Mouse (Mus musculus): Measurements from ENCODE around the gene Dohh.

Gene Dohh

DNA sequence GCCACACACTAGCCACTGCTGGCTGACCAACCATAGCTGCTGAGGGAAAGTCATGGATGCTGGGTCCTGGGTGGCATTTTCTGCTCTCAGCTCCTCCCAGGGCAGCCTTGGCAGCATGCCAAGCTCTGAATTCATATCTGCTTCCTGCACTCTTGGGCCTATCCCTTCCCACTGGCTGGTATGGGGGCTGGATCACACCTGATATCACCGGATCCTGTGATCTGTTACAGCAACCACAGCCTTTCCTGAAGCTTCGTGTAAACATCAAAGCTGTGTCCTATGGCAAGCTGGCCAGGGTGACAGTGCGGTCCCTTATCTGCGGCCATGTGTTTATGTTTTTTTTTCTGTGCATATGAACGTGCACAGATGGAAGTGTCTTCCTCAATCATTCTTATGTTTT, 2.2 kb upstream of the Dohh start:
- no peak for DNase-seq (ENCODE audit: extremely low read depth, low read depth, low spot score)

- DNase-seq (ENCODE audit: extremely low read depth, low read depth, low spot score), result no peak
These were observed 366 bp downstream of the Dohh start for GRCm38 (mm10) chr10:81384605-81384982.

DNA sequence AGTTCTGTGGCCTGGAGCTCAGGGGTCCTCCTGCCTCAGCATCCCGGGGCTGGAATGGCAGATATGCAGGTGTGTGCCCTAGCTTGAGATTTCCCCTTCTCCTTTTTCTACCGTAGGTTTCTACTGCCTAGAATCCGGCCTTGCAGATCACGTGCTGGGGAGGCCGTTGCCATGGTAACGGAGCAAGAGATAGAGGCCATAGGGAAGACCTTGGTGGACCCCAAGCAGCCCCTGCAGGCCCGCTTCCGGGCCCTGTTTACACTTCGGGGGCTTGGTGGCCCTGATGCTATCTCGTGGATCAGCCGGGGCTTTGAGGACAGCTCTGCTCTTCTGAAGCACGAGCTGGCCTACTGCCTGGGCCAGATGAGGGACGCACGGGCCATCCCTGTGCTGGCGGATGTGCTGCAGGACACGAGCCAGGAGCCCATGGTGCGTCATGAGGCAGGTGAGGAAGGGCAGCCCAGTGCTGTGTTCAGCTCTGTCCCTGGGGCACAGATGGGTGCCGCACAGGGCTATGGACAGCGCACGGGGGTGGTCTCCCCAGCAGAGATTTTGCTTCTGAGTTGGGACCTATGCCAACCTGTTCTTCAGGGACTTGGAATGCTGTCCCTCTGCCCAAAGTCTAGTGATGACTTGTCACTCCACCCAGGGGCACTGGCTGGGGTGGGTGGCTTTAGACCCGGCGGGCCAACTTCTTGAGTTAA, 1.5 kb downstream of the Dohh start:
- DNase-seq (ENCODE audit: extremely low read depth, low read depth, low spot score), result no peak

DNA sequence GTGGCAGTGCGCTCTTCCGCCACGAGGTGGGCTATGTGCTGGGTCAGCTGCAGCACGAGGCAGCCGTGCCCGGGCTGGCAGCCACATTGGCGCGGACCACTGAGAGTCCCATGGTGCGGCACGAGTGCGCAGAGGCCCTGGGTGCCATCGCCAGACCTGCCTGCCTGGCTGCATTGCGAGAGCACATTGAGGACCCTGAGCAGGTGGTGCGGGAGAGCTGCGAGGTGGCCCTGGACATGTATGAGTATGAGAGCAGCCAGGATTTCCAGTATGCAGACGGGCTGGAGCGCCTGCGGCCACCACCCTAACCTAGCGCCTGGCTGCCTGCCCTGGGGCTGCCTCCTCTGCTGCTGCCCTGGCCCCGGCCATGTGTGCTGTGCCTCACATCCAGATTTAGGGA, 3.5 kb downstream of the Dohh start:
- DNase-seq (ENCODE audit: extremely low read depth, low read depth, low spot score), result no peak

DNA sequence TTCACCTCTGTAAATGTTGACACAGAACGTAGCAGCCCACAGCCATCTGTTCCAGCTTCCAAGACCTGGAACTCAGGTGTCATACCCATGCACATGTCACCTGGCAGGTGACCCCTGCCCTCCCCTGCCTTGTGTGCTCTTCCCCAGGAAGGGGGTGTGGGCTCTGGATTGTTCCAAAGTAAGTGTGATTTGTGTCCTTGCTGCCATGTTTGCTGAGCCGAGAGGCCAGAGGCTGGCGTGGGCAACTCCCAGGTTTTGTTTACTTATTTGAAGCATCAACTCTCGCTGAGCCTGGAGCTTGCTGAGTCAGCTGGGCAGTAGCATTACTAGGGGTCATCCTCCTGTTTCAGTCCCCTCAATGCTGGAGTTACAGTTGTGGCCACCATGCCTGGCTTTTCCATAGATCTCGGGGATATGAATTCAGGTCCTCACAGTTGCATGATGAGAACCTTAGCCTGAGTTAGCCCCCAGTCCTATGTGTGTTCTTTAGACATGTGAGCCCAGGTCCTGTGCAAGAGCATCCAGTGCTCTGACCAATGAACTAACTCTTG, 4.4 kb downstream of the Dohh start, which contains the start of gene Gm48552:
TSS of gene Gm48552 (plus strand) at position 501 of the 551 bp plus-strand sequence.
- DNase-seq (ENCODE audit: extremely low read depth, low read depth, low spot score), result no peak

GRCm38 (mm10) chr10:81389373-81389772, 5.1 kb downstream of the Dohh start:
- no peak for DNase-seq (ENCODE audit: extremely low read depth, low read depth, low spot score)

- DNase-seq (ENCODE audit: extremely low read depth, low read depth, low spot score), result no peak
These were observed 5.8 kb downstream of the Dohh start for GRCm38 (mm10) chr10:81389801-81390677.

DNA sequence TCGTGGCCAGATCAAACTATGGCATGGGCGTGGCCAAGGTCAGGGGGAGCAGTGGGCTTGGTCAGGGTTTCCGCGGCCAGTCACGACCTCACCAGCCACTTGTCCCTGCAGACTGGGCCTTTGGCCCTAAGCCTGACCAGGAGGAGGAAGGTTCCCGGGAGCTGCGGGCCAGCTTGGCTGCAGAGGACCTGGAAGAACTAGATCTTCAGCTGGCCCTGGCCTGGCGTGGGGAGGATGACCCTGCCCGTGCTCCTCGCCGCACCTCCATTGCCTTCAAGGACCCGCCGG, 6.4 kb downstream of the Dohh start:
- DNase-seq (ENCODE audit: extremely low read depth, low read depth, low spot score), result no peak

DNA sequence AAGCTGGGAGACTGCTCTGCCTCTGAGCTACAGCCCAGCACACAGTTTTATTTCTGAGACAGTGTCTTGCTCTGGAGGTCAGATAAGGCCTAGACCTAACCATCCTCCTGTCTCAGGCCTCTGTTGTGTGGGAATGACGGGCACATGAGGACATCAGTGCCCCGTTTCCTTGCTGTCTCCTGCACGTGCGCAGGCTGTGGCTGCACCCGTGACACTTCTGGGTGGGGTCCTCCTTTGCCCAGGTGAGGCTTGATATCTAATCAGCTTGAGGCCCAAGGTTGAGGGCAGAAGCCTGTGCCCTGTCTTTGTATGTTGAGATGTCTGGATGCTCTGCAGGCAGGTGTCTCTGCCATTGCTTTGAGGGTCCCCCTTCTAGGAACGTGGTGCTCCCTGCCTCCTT, 8.0 kb downstream of the Dohh start:
- DNase-seq (ENCODE audit: extremely low read depth, low read depth, low spot score), result no peak

DNA sequence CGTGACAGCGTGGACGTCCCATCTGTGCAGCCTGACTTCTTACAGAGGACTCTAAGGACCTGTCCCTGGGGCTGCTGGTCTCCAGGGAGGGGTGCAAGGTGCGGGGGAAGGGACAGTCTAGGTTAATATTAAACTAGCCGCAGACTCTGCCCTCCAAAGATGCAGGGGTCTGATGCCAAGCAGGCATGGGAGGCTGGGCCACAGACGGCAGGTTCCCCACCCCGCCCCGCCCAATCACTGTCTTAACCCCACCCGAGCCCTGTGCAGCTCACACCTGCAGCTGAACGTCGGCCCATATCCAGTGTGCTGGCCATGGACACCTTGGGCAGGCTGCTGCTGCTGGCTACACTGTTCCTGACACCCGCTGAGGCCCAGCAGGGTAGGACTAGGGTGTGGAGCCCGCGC, 8.6 kb downstream of the Dohh start, which contains the start of gene Smim24:
TSS of gene Smim24 (plus strand) at position 271 of the 405 bp plus-strand sequence.
- DNase-seq (ENCODE audit: extremely low read depth, low read depth, low spot score), result no peak

- no peak for DNase-seq (ENCODE audit: extremely low read depth, low read depth, low spot score)
These were observed 9.3 kb downstream of the Dohh start for GRCm38 (mm10) chr10:81393456-81394063.

DNA sequence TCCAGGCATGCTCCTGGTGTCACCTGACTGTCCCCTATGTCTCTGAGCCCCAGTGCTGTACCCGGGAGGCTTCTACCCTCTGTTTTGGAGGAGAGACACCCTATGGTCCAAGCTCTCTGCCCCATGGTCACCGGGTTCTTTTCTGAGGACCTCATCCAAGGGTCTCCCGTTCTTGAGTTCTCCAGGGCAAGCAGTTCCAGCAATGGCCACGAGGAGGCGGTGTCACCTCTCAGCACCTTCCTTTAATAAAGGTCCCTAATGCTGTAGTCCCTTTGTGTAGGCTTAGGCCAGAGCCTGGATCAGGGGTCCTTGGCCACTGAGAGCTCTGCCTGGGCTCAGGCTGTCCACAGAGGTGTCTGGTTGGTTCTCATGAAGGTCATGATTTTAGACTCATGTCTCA, 10.9 kb downstream of the Dohh start:
- DNase-seq (ENCODE audit: extremely low read depth, low read depth, low spot score), result no peak

DNA sequence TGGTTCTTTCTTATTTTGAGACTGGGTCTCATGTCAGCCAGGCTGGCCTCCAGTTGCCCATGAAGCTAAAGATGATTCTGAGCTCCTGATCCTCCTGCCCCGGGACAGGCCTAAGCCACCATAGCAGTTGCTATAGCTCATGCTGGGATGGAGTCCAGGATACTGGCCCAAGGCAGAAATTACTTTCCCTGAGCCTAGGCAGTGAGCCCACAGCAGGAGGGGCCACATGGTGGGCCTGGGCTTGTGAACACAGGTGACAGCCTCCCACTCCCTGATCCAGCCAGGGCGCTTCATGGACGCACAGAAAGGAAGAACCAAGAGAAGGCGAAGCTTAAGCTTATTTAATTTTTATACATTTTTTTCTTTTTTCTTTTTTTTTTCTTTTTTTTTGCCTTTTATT, 11.6 kb downstream of the Dohh start:
- DNase-seq (ENCODE audit: extremely low read depth, low read depth, low spot score), result no peak

GRCm38 (mm10) chr10:81396749-81397148, 12.5 kb downstream of the Dohh start:
- DNase-seq (ENCODE audit: extremely low read depth, low read depth, low spot score), result no peak

DNA sequence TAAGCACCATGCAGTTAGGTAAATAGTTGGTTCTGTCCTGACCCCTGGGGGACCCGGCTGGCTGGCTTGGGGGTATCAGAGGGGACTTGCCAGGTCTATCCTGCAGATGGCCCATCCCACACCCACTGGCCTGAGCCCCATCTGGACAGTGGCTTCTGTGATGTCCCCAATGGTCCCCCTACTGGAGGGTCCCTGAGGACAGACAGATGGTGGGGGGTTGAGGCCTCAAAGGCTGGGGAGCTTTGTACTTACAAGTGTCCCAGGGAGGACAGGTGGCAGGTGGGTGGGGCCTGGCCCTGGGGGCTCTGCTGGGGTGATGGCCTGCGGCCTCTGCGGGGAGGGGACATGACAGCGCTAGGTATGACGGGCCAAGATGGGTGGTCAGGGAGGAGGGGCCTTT, 15.1 kb downstream of the Dohh start:
- no peak for DNase-seq (ENCODE audit: extremely low read depth, low read depth, low spot score)

GRCm38 (mm10) chr10:81399798-81400308, 15.6 kb downstream of the Dohh start:
- DNase-seq (ENCODE audit: extremely low read depth, low read depth, low spot score), result no peak

GRCm38 (mm10) chr10:81400371-81401204, 16.4 kb downstream of the Dohh start:
- DNase-seq (ENCODE audit: extremely low read depth, low read depth, low spot score), result no peak

DNA sequence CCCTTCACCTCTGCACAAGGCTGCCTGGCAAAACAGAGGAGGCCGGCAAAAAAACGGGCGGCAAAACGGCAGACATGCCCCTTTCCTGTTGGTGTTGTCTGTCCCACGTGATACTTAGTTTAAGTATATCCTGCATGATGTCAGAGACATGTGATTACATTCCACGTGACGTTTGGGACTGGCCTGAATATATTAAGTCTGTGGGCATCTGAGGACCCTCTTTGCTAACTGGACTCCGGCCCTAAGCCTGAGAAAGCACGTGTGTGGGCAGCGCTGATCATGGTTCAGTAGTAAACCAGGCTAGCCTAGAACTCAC, 16.9 kb downstream of the Dohh start:
- no peak for DNase-seq (ENCODE audit: extremely low read depth, low read depth, low spot score)

- no peak for DNase-seq (ENCODE audit: extremely low read depth, low read depth, low spot score)
These were observed 17.4 kb downstream of the Dohh start for GRCm38 (mm10) chr10:81401521-81402226.

DNA sequence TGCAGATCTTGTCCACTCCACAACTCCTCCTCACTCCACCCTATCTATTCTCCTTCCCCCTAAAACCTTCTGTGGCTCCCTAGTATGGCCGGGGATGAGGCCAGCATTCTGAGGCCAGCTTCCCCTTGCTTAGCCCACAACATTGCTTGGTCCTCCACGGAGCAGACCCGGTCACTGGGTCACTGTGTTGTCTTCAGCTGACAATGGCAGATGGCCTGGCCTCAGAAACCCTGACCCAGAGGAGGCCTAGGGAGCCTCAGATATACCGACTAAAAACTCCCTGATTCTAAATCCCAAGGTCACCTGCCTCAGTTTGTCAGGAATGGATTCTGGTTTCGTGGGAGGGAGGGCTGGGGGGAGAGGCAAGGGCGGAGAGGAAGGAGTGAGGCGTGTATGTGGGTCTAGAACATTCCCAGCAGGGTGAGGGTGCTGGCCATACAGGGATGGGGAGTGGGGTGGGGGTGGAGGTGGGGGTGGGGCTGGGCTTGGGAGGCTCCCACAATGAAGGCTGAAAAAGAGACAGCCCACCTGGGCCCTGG, 18.1 kb downstream of the Dohh start:
- DNase-seq (ENCODE audit: extremely low read depth, low read depth, low spot score), result no peak

All from fat pad, adult 2 months (tissue).